Mouse (Mus musculus): ENCODE data around the gene AU018091.
"Not testable (repeated sequence)": the region's sequence is repeated elsewhere in the genome, so short reads cannot be mapped to it uniquely, and the experiment has no call there.

The AU018091 gene

DNA sequence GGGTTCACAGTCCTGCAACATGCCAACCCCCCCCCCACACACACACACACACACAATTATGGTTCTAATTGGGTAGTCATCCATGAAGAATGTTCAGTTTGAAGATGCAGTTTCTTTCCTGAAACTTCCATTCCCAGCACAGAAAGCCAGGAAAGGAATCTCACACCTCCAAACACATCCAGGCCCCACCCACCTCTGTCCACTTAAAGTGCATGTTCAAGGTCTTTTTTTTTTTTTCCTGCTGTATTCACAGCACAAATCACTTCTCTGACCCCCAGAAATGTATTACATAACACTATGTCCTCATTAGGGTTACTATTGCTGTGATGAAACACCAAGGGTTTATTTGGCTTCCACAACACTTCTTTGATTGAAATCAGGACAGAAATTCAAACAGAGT, 4.0 kb downstream of the AU018091 start:
- DNase-seq = no peak

DNA sequence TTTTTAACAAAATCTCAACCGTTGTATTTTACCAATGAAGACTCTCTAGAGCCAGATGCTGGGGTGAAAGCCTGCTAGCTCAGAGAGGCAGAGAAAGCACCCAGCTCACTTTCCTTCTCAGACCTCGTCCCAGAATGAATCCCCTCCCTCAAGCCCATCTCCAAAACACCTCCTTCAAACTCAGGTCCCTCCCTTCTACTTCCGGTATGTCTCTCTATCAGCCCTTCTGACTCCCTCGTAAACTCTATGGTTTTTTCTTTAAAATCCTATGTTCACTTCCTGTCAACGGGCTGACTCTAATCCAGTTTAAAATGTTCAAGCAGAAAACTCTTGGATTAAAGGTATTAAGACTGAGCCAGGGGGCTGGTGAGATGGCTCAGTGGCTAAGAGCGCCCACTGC, 4.6 kb downstream of the AU018091 start:
- DNase-seq = no peak

DNA sequence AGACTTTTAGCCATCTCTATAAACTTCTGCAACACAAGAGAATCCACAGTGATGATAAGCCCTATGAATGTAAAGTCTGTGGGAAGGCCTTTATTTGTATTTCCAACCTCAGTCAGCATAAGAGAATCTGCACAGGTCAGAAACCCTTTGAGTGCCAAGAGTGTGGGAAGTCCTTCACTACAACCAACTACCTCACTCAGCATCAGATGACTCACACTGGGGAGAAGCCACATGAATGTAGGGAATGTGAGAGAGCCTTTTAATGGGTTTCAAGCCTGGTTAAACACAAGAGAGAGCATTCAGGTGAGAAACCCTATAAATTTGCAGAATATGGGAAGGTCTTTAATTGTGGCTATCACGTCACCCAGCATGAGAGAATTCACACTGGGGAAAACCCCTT, 18.6 kb downstream of the AU018091 start:
- no peak for DNase-seq

DNA sequence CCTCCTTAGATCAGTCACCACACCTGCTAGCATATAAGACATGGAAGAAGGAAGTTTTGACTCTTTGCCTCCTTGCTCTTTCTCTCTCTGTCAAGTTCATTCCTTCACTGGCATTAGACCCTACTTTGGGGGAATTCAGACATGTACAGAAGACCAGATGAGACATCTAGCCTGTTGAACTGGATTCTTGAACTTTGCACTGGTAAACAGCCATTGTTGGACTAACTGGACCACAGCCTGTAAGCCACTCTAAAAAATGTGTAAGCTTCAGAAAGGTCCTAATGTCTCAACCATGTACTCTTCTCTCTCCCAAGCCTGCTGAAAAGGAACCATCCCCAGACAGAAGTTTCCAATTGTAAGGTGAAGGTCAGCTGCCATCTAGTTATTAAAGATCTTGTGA, 22.9 kb downstream of the AU018091 start:
- DNase-seq = no peak

DNA sequence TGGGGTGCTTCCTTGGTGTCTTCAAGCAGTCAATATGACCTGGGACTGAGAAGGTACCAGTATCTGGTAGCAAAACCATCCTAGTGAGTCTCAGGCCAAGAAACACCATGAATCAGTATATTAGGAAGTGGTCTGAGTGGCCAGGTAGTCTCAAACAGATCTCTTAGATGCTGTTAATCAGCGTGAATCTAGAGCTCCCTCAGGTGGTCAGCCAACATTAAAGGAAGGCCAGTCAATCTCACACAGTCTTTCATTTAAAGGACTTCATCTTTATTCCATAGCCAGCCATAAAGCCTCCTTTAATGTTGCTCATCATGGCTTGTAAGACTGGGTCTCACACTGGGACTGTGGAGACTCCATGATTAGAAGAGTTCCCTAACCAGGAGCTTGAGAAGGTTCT, 25.7 kb downstream of the AU018091 start:
- DNase-seq = no peak

DNA sequence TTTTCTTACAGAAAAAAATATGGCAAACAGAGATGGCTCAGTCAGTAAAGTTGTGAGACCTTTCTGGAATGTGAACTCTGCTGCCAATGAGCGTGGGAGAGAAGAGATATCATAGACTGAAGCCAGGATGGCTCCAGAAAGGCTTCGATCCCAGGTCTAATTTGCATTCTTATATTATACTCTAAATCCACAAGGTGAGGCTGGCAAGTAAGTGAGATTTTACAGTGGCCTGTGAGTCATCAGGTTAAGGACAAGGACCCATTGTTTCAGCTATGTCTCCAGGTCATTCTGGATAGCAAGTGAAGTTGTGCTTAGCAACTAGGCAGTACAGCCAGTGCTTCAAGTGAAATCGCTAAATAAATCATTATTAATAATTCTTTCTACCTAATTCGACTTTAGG, 33.4 kb downstream of the AU018091 start:
- DNase-seq = no peak

DNA sequence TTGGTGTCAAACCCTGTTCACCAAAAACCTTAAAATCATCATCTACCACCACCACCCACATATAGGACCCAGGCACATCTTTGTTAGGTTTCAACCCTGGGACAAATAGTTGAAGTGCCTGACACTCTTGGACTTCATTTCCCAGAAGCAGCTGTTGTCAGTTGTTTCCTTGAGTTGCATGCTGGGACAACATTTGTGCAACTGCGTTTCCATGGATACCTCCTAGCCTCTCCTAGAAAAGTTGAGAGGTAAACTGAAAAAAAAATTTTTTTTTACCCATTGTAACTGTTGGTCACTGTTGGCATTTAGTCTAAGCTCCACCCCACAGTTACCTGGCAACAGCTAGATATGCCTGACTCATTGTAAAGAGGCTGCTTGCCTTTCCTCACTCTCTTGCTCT, 34.3 kb downstream of the AU018091 start:
- DNase-seq = no peak

DNA sequence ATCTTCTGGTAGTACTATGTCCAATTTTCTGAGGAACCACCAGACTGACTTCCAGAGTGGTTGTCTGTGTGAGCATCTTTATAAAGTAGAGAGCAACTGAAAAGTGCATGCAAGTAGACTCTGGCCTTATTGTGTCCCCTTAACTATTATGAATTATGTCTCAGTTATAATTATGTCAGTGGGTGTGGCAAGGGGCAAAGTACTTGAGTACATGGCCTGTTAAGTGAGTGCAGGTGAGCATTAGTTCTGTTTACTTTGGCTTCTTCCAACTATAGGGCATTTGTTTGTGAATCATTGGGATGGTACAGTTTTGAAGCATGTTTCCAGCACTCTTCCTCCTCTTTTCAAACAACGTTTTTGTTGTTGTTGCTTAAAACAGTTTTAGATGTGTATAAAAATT, 38.7 kb downstream of the AU018091 start:
- no peak for DNase-seq

DNA sequence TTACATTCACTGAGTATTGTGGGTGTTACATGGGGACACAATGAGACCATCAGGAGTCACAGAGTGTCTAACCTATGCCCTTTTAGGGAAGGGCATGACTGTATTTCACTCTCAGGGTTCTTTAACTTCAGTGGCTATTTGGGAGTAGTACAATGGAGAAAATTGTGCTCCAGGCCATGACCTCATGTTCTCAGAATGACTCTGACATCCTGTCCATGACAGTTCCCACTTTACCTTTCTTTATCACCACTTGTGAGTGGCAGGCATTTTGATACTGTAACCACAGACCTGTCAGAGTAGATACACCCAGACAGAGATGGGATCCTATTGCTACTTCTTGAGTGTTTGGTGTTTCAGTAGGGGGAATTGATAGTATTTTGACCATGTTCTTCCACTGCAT, 40.4 kb downstream of the AU018091 start:
- not testable (repeated sequence) for DNase-seq

DNA sequence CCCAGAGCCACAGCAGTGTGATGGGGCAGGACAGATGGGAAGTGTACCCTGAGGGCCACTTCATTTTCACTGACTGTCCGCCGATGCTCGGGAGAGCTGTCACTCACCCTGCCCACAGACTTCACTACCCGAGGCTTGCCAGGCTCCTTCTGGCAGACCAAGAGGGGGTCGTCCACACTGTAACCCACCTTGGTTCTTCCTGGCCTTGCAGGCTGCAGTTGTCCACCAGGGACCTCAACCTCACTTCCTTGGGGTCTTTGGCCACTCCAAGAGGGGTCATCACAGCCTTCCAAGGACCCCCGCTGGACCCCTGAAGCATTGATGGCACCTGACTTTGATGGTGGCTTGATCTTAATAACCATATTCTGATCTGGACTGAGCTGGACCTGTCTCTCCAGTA, 57.8 kb downstream of the AU018091 start:
- DNase-seq = not testable (repeated sequence)

DNA sequence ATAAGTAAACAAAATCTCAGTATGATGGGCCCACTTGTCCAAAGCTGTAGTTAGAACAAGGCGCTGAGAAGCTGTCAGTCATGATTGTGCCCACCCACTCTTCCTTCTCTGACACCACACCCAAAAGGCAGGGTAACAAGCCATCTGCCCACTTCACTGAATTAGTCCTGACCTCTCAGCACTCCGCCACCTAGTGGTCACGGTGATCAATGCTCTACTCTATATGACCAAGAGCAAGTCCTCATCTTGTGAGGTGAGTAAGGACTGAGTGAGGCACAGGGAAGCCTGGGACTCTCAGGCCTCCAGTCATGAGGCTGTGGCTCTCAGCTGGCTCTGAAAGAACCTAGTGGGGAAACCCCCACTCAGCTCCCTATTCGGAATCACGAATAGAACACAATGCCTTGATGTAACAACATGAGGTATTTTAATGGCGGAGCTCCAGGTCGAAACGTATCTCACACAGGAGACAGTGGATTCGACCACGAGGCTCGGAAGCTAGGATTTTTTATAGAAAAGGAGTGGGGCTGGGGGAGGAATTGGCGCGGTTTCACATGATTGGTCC, 62.4 kb downstream of the AU018091 start:
- DNase-seq = not testable (repeated sequence)
